Mouse (Mus musculus) midbrain, embryonic 11.5 days (tissue): ENCODE results near the gene Map3k15. TPM values are rescaled to one million over a fixed set of nuclear protein-coding genes. Genes with fewer than 3 reads are reported as not detected.

Experiments used
- ATAC-seq: fragments of 200-750 bp; cut with Nextera tagmentation; 2 replicates; pipeline ENCODE4 v1.8.0; 2017; ENCODE audit warnings: moderate TSS enrichment, moderate library complexity; ENCODE audit not compliant: low FRiP score
- DNase-seq: peaks from one replicate; pipeline ENCODE4 v3.0.0; 2015; ENCODE audit warnings: low spot score; ENCODE audit errors: missing footprints
- H3K27ac ChIP-seq: fragments of 300-500 bp; sonication (generic); 2 replicates; pipeline ENCODE4 v1.5.1; 2014; ENCODE audit warnings: low read depth, low read length
- H3K27me3 ChIP-seq: fragments of 300-500 bp; sonication (generic); 2 replicates; pipeline ENCODE4 v1.6.1; 2014; ENCODE audit warnings: mild to moderate bottlenecking, low read length, moderate library complexity, mixed read lengths; ENCODE audit not compliant: control insufficient read depth, insufficient read depth
- H3K36me3 ChIP-seq: fragments of 300-500 bp; sonication (generic); 2 replicates; pipeline ENCODE4 v1.6.1; 2014; ENCODE audit warnings: mild to moderate bottlenecking, low read length, moderate library complexity, mixed read lengths; ENCODE audit not compliant: control insufficient read depth, insufficient read depth
- H3K4me1 ChIP-seq: fragments of 300-500 bp; sonication (generic); 2 replicates; pipeline ENCODE4 v1.6.1; 2014; ENCODE audit warnings: low read length; ENCODE audit not compliant: control insufficient read depth, insufficient read depth
- H3K4me2 ChIP-seq: fragments of 300-500 bp; sonication (generic); 2 replicates; pipeline ENCODE4 v1.6.1; 2014; ENCODE audit warnings: mild to moderate bottlenecking, moderate library complexity
- H3K4me3 ChIP-seq: fragments of 300-500 bp; sonication (generic); 2 replicates; pipeline ENCODE4 v1.5.1; 2014; ENCODE audit warnings: low read depth, low read length
- H3K9ac ChIP-seq: fragments of 300-500 bp; sonication (generic); 2 replicates; pipeline ENCODE4 v1.6.1; 2014; ENCODE audit warnings: low read length
- H3K9me3 ChIP-seq: fragments of 300-500 bp; sonication (generic); 2 replicates; pipeline ENCODE4 v1.6.1; 2016; ENCODE audit warnings: low read length; ENCODE audit not compliant: control insufficient read depth
- WGBS: fragments of 180-500 bp; shearing (Covaris S2); extraction: QIAGEN DNeasy Blood & Tissue Kit; methylation state at CpG from one replicate; pipeline ENCODE4 v1.1.7; 2014; 5-methylcytosine and 5-hydroxymethylcytosine counted together
- polyA plus RNA-seq: library from polyadenylated mRNA; unstranded; fragments of >200 nt; fragmentation: Nextera tagmentation; extraction: Ambion mirVana; gene quantifications from 2 replicates; pipeline ENCODE4 v1.2.1, GENCODE M21; 2014

The Map3k15 gene
- polyA plus RNA-seq, 1 experiment from 2014 or later, result 0.52 TPM

DNA sequence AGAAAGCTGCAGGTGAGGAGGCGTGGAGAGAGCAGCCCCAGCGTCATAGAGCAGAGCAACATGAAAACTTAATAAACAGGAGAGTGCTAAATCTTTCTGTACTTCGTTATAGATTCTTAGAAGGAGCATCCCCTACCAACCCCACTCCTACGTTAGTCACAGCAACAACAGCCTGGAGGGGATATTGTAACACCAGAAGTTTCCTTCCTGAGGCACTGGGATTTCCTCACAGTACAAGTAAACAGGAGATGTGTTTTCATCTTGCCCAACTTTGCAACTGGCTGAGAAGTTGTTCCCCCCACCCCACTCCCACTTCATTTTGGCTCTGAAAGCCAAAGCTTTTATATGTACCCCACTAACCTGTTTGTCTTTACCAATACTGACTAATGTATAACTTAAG lies 119.6 kb downstream of the Map3k15 start:
- no peaks in the 10 kb centered on the region for H3K4me1 ChIP-seq
- no peaks in the 10 kb centered on the region for H3K36me3 ChIP-seq
- H3K27ac ChIP-seq, result no peak overlapping the region
- H3K4me2 ChIP-seq, result no peak overlapping the region
- H3K4me3 ChIP-seq, result no peak overlapping the region
- ATAC-seq, result no peak
- no peak for DNase-seq
- 73% methylated on average over 4 of the region's 4 CpGs for WGBS
- H3K9ac ChIP-seq, result no peak overlapping the region
- H3K27me3 ChIP-seq, result no peaks in the 10 kb centered on the region
- H3K9me3 ChIP-seq, result no peaks in the 10 kb centered on the region

DNA sequence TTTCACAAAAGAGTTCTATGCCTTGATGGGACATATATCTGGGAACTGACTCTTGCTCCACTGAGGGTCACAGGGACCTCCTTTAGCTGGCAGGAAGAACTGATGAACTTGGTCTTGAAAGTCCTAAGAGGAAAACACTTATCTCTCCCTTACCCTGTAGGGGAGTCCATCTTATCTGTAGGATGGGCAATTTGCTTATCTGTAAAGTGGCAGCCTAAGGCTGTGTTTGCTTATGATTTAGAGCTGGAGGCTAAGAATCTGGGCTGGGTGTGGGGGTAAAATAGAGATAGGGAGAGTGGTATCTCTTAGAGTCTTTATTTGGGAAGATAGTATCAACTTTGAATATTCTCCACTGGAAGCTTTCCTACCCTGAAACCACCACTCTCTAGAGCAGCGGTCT lies 125.5 kb downstream of the Map3k15 start:
- DNase-seq (no peak), ATAC-seq (no peak)
- WGBS, result 88% methylated on average over 1 of the region's 1 CpGs
- Histone ChIP-seq H3K9me3 (no peaks in the 10 kb centered on the region), H3K4me3 (no peak overlapping the region), H3K36me3 (no peaks in the 10 kb centered on the region), H3K27ac (no peak overlapping the region), H3K27me3 (no peaks in the 10 kb centered on the region), H3K9ac (no peak overlapping the region), H3K4me1 (no peaks in the 10 kb centered on the region), H3K4me2 (no peak overlapping the region)

- no peak overlapping the region for H3K9ac ChIP-seq
- no peaks in the 10 kb centered on the region for H3K4me1 ChIP-seq
- H3K4me2 ChIP-seq, result no peak overlapping the region
- H3K27me3 ChIP-seq, result no peaks in the 10 kb centered on the region; the same call in 1 of the 2 replicates
- H3K9me3 ChIP-seq, result no peaks in the 10 kb centered on the region
- 0 out of 2 replicates have a peak, but pooled peaks have one; percentile 2 for ATAC-seq
- no peaks in the 10 kb centered on the region for H3K36me3 ChIP-seq
- no peak for DNase-seq
- no peak overlapping the region for H3K4me3 ChIP-seq
- no peak overlapping the region for H3K27ac ChIP-seq
Measured at GRCm38 (mm10) chrX:160116074-160116473, 127.8 kb downstream of the Map3k15 start.

GRCm38 (mm10) chrX:160116658-160117057 lies 128.4 kb downstream of the Map3k15 start:
- 80% methylated on average over 3 of the region's 3 CpGs for WGBS
- DNase-seq, result peak; percentile 89
- Histone ChIP-seq H3K27ac (no peak overlapping the region), H3K27me3 (no peaks in the 10 kb centered on the region; the same call in 1 of the 2 replicates), H3K4me1 (no peaks in the 10 kb centered on the region), H3K4me2 (no peak overlapping the region), H3K9ac (no peak overlapping the region), H3K9me3 (no peaks in the 10 kb centered on the region), H3K4me3 (no peak overlapping the region), H3K36me3 (no peaks in the 10 kb centered on the region)
- peak; percentile 67 for ATAC-seq

DNA sequence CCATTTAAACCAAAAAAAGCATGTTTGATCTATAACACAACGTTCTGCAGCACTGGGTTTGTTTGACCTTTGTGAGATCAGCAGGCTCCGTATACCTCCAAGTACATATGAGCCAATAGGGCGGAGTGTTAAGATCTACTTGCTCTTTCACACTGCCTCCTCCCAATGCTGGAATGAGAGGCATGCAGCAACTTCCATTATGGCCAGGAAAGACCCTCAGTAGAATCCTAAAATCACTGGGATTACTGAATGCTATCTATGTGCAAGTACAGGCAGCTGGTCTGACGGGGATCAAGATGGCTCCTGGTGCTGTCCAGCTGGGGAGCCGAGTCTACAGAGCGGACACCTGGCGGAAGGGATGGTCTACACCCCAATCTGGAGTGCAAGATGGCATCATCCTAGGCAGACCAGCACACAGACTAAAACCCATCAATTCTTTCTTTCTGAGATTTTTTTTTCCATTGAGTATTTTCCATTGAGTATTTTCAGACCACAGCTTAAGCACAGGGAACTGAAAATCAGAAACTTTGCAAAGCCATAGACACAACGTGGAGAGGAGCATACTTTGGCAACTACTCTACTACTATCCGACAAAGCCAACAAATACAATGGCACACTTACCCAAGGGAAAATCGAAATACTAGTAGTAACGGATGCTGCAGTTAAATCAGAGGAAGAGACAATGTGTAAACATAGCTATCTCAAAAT lies 146.1 kb downstream of the Map3k15 start:
- Histone ChIP-seq H3K4me2 (no peak overlapping the region), H3K27me3 (peaks cover 6% of the 10 kb centered on the region), H3K9ac (no peak overlapping the region), H3K9me3 (no peaks in the 10 kb centered on the region), H3K27ac (no peak overlapping the region), H3K4me1 (no peaks in the 10 kb centered on the region; the same call in 1 of the 2 replicates), H3K36me3 (no peaks in the 10 kb centered on the region), H3K4me3 (no peak overlapping the region)
- no peak for DNase-seq
- no peak for ATAC-seq
- 82% methylated on average over 11 of the region's 11 CpGs for WGBS

DNA sequence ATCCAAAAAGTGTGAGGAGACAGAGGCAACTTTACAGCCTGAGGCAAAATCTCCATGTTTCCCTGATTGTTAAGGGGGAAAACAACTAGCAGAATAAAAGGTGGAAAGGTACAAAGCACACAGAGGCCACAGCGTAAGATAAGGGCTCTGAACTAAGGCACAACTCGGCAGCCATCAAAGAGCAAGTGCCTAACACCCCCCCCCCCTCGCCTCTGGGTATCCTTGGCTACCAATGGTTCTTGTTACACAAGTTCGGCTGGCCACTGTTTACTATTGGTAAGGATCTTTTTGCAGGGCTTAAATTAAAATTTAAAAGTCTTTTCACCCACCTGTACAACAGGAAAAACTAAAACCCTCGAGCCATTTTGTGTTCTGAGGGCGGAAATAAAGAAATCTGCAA lies 147.5 kb downstream of the Map3k15 start:
- no peaks in the 10 kb centered on the region; the same call in 1 of the 2 replicates for H3K4me1 ChIP-seq
- H3K36me3 ChIP-seq, result no peaks in the 10 kb centered on the region
- DNase-seq (peak; percentile 86), ATAC-seq (no peak)
- H3K4me3 ChIP-seq, result peak overlapping the region; percentile 60; the same call in 1 of the 2 replicates
- H3K9ac ChIP-seq, result peak overlapping the region; percentile 3; the same call in 1 of the 2 replicates
- 35% methylated on average over 6 of the region's 6 CpGs for WGBS
- peaks cover 6% of the 10 kb centered on the region for H3K27me3 ChIP-seq
- H3K27ac ChIP-seq, result no peak overlapping the region
- no peaks in the 10 kb centered on the region for H3K9me3 ChIP-seq
- peak overlapping the region; percentile 64 for H3K4me2 ChIP-seq

- Histone ChIP-seq H3K9ac (peak overlapping the region; percentile 3; the same call in 1 of the 2 replicates), H3K4me3 (peak overlapping the region; percentile 60), H3K4me1 (no peaks in the 10 kb centered on the region; the same call in 1 of the 2 replicates), H3K9me3 (no peaks in the 10 kb centered on the region), H3K4me2 (peak overlapping the region; percentile 64), H3K27me3 (peaks cover 6% of the 10 kb centered on the region), H3K27ac (no peak overlapping the region), H3K36me3 (no peaks in the 10 kb centered on the region)
- ATAC-seq, result no peak
- no peak for DNase-seq
- WGBS, result 31% methylated on average over 5 of the region's 5 CpGs
Measured at GRCm38 (mm10) chrX:160136153-160136552, 147.9 kb downstream of the Map3k15 start.

- H3K27ac ChIP-seq, result peak overlapping the region; percentile 48; the same call in 1 of the 2 replicates
- H3K4me3 ChIP-seq, result peak overlapping the region; percentile 60
- no peaks in the 10 kb centered on the region for H3K36me3 ChIP-seq
- peaks cover 6% of the 10 kb centered on the region for H3K27me3 ChIP-seq
- peak overlapping the region; percentile 64 for H3K4me2 ChIP-seq
- no peak for DNase-seq
- peak; percentile 0; the same call in 1 of the 2 replicates for ATAC-seq
- peak overlapping the region; percentile 67 for H3K9ac ChIP-seq
- no peaks in the 10 kb centered on the region; the same call in 1 of the 2 replicates for H3K4me1 ChIP-seq
- WGBS, result 19% methylated on average over 18 of the region's 18 CpGs
- H3K9me3 ChIP-seq, result no peaks in the 10 kb centered on the region
Measured at GRCm38 (mm10) chrX:160137177-160137860, 149.1 kb downstream of the Map3k15 start.
